Mouse (Mus musculus) lung, embryonic 15.5 days (tissue): ENCODE data around the gene Srp9. TPM values are rescaled to one million over a fixed set of nuclear protein-coding genes. Genes with fewer than 3 reads are reported as not detected.
"Not testable (repeated sequence)": the region's sequence is repeated elsewhere in the genome, so short reads cannot be mapped to it uniquely, and the experiment has no call there.

Experiments used
- ATAC-seq: fragments of 200-750 bp; cut with Nextera tagmentation; 2 replicates; pipeline ENCODE4 v1.8.0; 2017; ENCODE audit warnings: moderate number of reproducible peaks, borderline replicate concordance; ENCODE audit not compliant: low FRiP score, low TSS enrichment; ENCODE audit errors: extremely low read depth
- H3K27ac ChIP-seq: fragments of 300-500 bp; sonication (generic); 2 replicates; pipeline ENCODE4 v1.5.1; 2015; ENCODE audit warnings: moderate library complexity, mild to moderate bottlenecking, inconsistent platforms
- H3K27me3 ChIP-seq: fragments of 300-500 bp; sonication (generic); 2 replicates; pipeline ENCODE4 v1.6.1; 2015; ENCODE audit warnings: inconsistent platforms
- H3K36me3 ChIP-seq: fragments of 300-500 bp; sonication (generic); 2 replicates; pipeline ENCODE4 v1.6.1; 2015; ENCODE audit warnings: inconsistent platforms
- H3K4me1 ChIP-seq: fragments of 300-500 bp; sonication (generic); 2 replicates; pipeline ENCODE4 v1.6.1; 2015; ENCODE audit warnings: inconsistent platforms
- H3K4me2 ChIP-seq: fragments of 300-500 bp; sonication (generic); 2 replicates; pipeline ENCODE4 v1.6.1; 2015; ENCODE audit warnings: inconsistent platforms, mild to moderate bottlenecking, moderate library complexity
- H3K4me3 ChIP-seq: fragments of 300-500 bp; sonication (generic); 2 replicates; pipeline ENCODE4 v1.5.1; 2015; ENCODE audit warnings: mild to moderate bottlenecking, inconsistent platforms
- H3K9ac ChIP-seq: fragments of 300-500 bp; sonication (generic); 2 replicates; pipeline ENCODE4 v1.6.1; 2015; ENCODE audit warnings: inconsistent platforms
- H3K9me3 ChIP-seq: fragments of 300-500 bp; sonication (generic); 2 replicates; pipeline ENCODE4 v1.6.1; 2016; ENCODE audit warnings: inconsistent platforms
- WGBS: fragments of 180-500 bp; shearing (Covaris S2); methylation state at CpG from one replicate; pipeline ENCODE4 v1.1.7; 2015; 5-methylcytosine and 5-hydroxymethylcytosine counted together
- polyA plus RNA-seq: library from polyadenylated mRNA; unstranded; fragments of >200 nt; fragmentation: Nextera tagmentation; extraction: Ambion mirVana; gene quantifications from 2 replicates; pipeline ENCODE4 v1.2.1, GENCODE M21; 2015

Gene Srp9
- polyA plus RNA-seq, 1 experiment from 2014 or later, result 132 TPM

GRCm38 (mm10) chr1:182159575-182159974 lies 35.0 kb downstream of the Srp9 start:
- Histone ChIP-seq H3K4me2 (no peak overlapping the region), H3K27ac (no peak overlapping the region), H3K4me1 (no peaks in the 10 kb centered on the region), H3K4me3 (no peak overlapping the region), H3K27me3 (no peaks in the 10 kb centered on the region), H3K36me3 (no peaks in the 10 kb centered on the region), H3K9me3 (no peaks in the 10 kb centered on the region), H3K9ac (no peak overlapping the region)
- WGBS, result 85% methylated on average over 3 of the region's 3 CpGs
- ATAC-seq, result no peak

GRCm38 (mm10) chr1:182162951-182163350 lies 38.4 kb downstream of the Srp9 start:
- Histone ChIP-seq H3K9me3 (no peaks in the 10 kb centered on the region), H3K4me3 (no peak overlapping the region), H3K4me1 (no peaks in the 10 kb centered on the region), H3K36me3 (no peaks in the 10 kb centered on the region), H3K27ac (no peak overlapping the region), H3K9ac (no peak overlapping the region), H3K27me3 (no peaks in the 10 kb centered on the region), H3K4me2 (no peak overlapping the region)
- 32% methylated on average over 5 of the region's 5 CpGs for WGBS
- no peak for ATAC-seq

GRCm38 (mm10) chr1:182164386-182164785 lies 39.8 kb downstream of the Srp9 start, which contains the start of gene Vmn1r1:
Vmn1r1 (minus strand) TSS chr1:182164486.
- H3K4me2 ChIP-seq, result no peak within 1 kb of the TSS
- H3K9me3 ChIP-seq, result no peaks in the 10 kb centered on the region
- H3K9ac ChIP-seq, result no peak within 1 kb of the TSS
- no peaks in the 10 kb centered on the region for H3K4me1 ChIP-seq
- ATAC-seq, result no peak
- H3K36me3 ChIP-seq, result no peaks in the 10 kb centered on the region
- no peak within 1 kb of the TSS for H3K4me3 ChIP-seq
- 70% methylated on average over 7 of the region's 7 CpGs for WGBS
- no peaks in the 10 kb centered on the region for H3K27me3 ChIP-seq
- H3K27ac ChIP-seq, result no peak within 1 kb of the TSS

GRCm38 (mm10) chr1:182170206-182170605 lies 45.7 kb downstream of the Srp9 start:
- not testable (repeated sequence) for H3K27ac ChIP-seq, H3K4me1 ChIP-seq, H3K27me3 ChIP-seq, H3K9ac ChIP-seq, H3K36me3 ChIP-seq, ATAC-seq, H3K9me3 ChIP-seq, H3K4me2 ChIP-seq, H3K4me3 ChIP-seq
- WGBS, result 81% methylated on average over 6 of the region's 6 CpGs

GRCm38 (mm10) chr1:182176985-182177384 lies 52.4 kb downstream of the Srp9 start:
- H3K9ac ChIP-seq, H3K4me3 ChIP-seq, ATAC-seq, H3K27ac ChIP-seq, H3K36me3 ChIP-seq, H3K4me1 ChIP-seq, H3K27me3 ChIP-seq, H3K4me2 ChIP-seq, H3K9me3 ChIP-seq: not testable (repeated sequence)
- WGBS, result 94% methylated on average over 19 of the region's 19 CpGs

GRCm38 (mm10) chr1:182181456-182182305 lies 57.1 kb downstream of the Srp9 start:
- Histone ChIP-seq H3K4me3 (no peak overlapping the region), H3K36me3 (no peaks in the 10 kb centered on the region), H3K4me2 (no peak overlapping the region), H3K9me3 (no peaks in the 10 kb centered on the region), H3K27ac (no peak overlapping the region), H3K9ac (no peak overlapping the region), H3K4me1 (no peaks in the 10 kb centered on the region), H3K27me3 (no peaks in the 10 kb centered on the region)
- WGBS, result 76% methylated on average over 5 of the region's 5 CpGs
- no peak for ATAC-seq

Other genes with a start within 250 kb of the Srp9 start
- 12.3 and 12.6 TPM in 2 replicates for gene Enah, start 104.7 kb upstream of the Srp9 start, polyA plus RNA-seq
- not detected in 2 replicates for gene Vmn1r1, start 39.7 kb downstream of the Srp9 start, polyA plus RNA-seq
- 130 and 131 TPM in 2 replicates for gene Degs1, start 158.1 kb downstream of the Srp9 start, polyA plus RNA-seq
- 19.2 and 22.3 TPM in 2 replicates for gene Fbxo28, start 216.9 kb downstream of the Srp9 start, polyA plus RNA-seq